Mouse (Mus musculus) testis, adult 2 months (tissue): ENCODE measurements around the gene Ip6k2. TPM values are rescaled to one million over a fixed set of nuclear protein-coding genes. Genes with fewer than 3 reads are reported as not detected.

Experiments
- H3K27ac ChIP-seq: fragments of 200-500 bp; 2 replicates; pipeline ENCODE4 v1.5.1; 2012; ENCODE audit warnings: low read depth, low read length; ENCODE audit not compliant: control insufficient read depth, insufficient read depth
- H3K27me3 ChIP-seq: fragments of 200-500 bp; 2 replicates; pipeline ENCODE4 v1.6.1; 2012; ENCODE audit warnings: mild to moderate bottlenecking, low read length, moderate library complexity; ENCODE audit not compliant: control insufficient read depth, insufficient read depth
- H3K36me3 ChIP-seq: fragments of 200-500 bp; 2 replicates; pipeline ENCODE4 v1.6.1; 2012; ENCODE audit warnings: mild to moderate bottlenecking, low read length; ENCODE audit not compliant: control insufficient read depth, insufficient read depth
- H3K4me1 ChIP-seq: fragments of 200-500 bp; 2 replicates; pipeline ENCODE4 v1.6.1; 2012; ENCODE audit warnings: low read length; ENCODE audit not compliant: control insufficient read depth, insufficient read depth
- H3K4me3 ChIP-seq: fragments of 200-500 bp; 2 replicates; pipeline ENCODE4 v1.5.1; 2012; ENCODE audit warnings: low read depth, mild to moderate bottlenecking, low read length, moderate library complexity, mixed read lengths; ENCODE audit not compliant: control insufficient read depth
- CTCF ChIP-seq: fragments of 200-500 bp; IDR thresholded peaks from 2 replicates; pipeline ENCODE4 v1.5.1; 2012; ENCODE audit warnings: low read depth, mild to moderate bottlenecking, inconsistent platforms, low read length, moderate library complexity; ENCODE audit not compliant: control insufficient read depth, insufficient read depth, insufficient replicate concordance
- POLR2A ChIP-seq: fragments of 200-500 bp; IDR thresholded peaks from 2 replicates; pipeline ENCODE4 v1.6.1; 2012; ENCODE audit warnings: low read depth, mild to moderate bottlenecking, inconsistent platforms, low read length, moderate library complexity; ENCODE audit not compliant: control insufficient read depth
- polyA plus RNA-seq: library from polyadenylated mRNA; depleted of rRNA; stranded (reverse); fragments of >200 nt; gene quantifications from 2 replicates; pipeline ENCODE4 v1.2.3, GENCODE M21; 2012

Gene Ip6k2
- polyA plus RNA-seq, 1 experiment: 49.7 TPM

- no peak for TF ChIP-seq CTCF
- TF ChIP-seq POLR2A: no peak
- Histone ChIP-seq H3K4me3 (peak overlapping the region; percentile 86), H3K27me3 (no peaks in the 10 kb centered on the region), H3K27ac (no peak overlapping the region), H3K4me1 (peaks cover 41% of the 10 kb centered on the region), H3K36me3 (no peaks in the 10 kb centered on the region)
These were observed 44.3 kb downstream of the Ip6k2 start for GRCm38 (mm10) chr9:108827906-108828305.

- peak overlapping the region; percentile 6 for H3K4me3 ChIP-seq
- H3K36me3 ChIP-seq: no peaks in the 10 kb centered on the region
- no peak for TF ChIP-seq POLR2A
- no peak for TF ChIP-seq CTCF
- no peaks in the 10 kb centered on the region for H3K27me3 ChIP-seq
- H3K27ac ChIP-seq: no peak overlapping the region
- H3K4me1 ChIP-seq: peaks cover 26% of the 10 kb centered on the region
These were observed 48.0 kb downstream of the Ip6k2 start for GRCm38 (mm10) chr9:108831637-108832036.

- Histone ChIP-seq H3K4me3 (peak overlapping the region; percentile 6), H3K27me3 (no peaks in the 10 kb centered on the region), H3K27ac (no peak overlapping the region), H3K36me3 (no peaks in the 10 kb centered on the region), H3K4me1 (peaks cover 19% of the 10 kb centered on the region)
- TF ChIP-seq POLR2A (no peak), CTCF (no peak)
These were observed 49.0 kb downstream of the Ip6k2 start for GRCm38 (mm10) chr9:108832390-108833108.

- Histone ChIP-seq H3K27ac (no peak overlapping the region), H3K36me3 (no peaks in the 10 kb centered on the region), H3K4me3 (no peak overlapping the region), H3K27me3 (no peaks in the 10 kb centered on the region), H3K4me1 (peaks cover 3% of the 10 kb centered on the region; the same call in 1 of the 2 replicates)
- peak; percentile 31; the same call in 1 of the 2 replicates for TF ChIP-seq CTCF
- no peak for TF ChIP-seq POLR2A
These were observed 59.4 kb downstream of the Ip6k2 start for GRCm38 (mm10) chr9:108842989-108843388.

GRCm38 (mm10) chr9:108845390-108845789, 61.8 kb downstream of the Ip6k2 start:
- no peak overlapping the region for H3K4me3 ChIP-seq
- TF ChIP-seq CTCF: no peak
- TF ChIP-seq POLR2A: no peak
- no peaks in the 10 kb centered on the region for H3K27me3 ChIP-seq
- H3K4me1 ChIP-seq: peaks cover 3% of the 10 kb centered on the region; the same call in 1 of the 2 replicates
- H3K27ac ChIP-seq: no peak overlapping the region
- no peaks in the 10 kb centered on the region for H3K36me3 ChIP-seq

GRCm38 (mm10) chr9:108847374-108847773, 63.8 kb downstream of the Ip6k2 start:
- peaks cover 6% of the 10 kb centered on the region; the same call in 1 of the 2 replicates for H3K4me1 ChIP-seq
- no peak for TF ChIP-seq CTCF
- TF ChIP-seq POLR2A: no peak
- H3K36me3 ChIP-seq: no peaks in the 10 kb centered on the region
- no peak overlapping the region for H3K27ac ChIP-seq
- H3K27me3 ChIP-seq: no peaks in the 10 kb centered on the region
- H3K4me3 ChIP-seq: no peak overlapping the region

GRCm38 (mm10) chr9:108848419-108848818, 64.8 kb downstream of the Ip6k2 start:
- TF ChIP-seq POLR2A (no peak), CTCF (no peak)

GRCm38 (mm10) chr9:108852976-108853375, 69.4 kb downstream of the Ip6k2 start, which contains the start of gene Slc26a6:
Slc26a6 (plus strand) TSS chr9:108853283.
- peaks cover 28% of the 10 kb centered on the region for H3K4me1 ChIP-seq
- no peaks in the 10 kb centered on the region for H3K27me3 ChIP-seq
- H3K36me3 ChIP-seq: no peaks in the 10 kb centered on the region
- peak within 1 kb of the TSS; percentile 70 for H3K4me3 ChIP-seq
- H3K27ac ChIP-seq: peak within 1 kb of the TSS; percentile 31; the same call in 1 of the 2 replicates
- TF ChIP-seq POLR2A: no peak
- no peak for TF ChIP-seq CTCF

More at GRCm38 (mm10) chr9:108848419-108848818, 64.8 kb downstream of the Ip6k2 start:
- Histone ChIP-seq H3K4me3 (no peak overlapping the region), H3K27ac (no peak overlapping the region), H3K4me1 (peaks cover 11% of the 10 kb centered on the region), H3K27me3 (no peaks in the 10 kb centered on the region), H3K36me3 (no peaks in the 10 kb centered on the region)
